Mouse (Mus musculus) midbrain, embryonic 10.5 days (tissue): ENCODE data around the gene Pgm1. TPM values are rescaled to one million over a fixed set of nuclear protein-coding genes. Genes with fewer than 3 reads are reported as not detected.

ENCODE experiments used
- DNase-seq: peaks from one replicate; pipeline ENCODE4 v3.0.0-alpha.2; 2017; ENCODE audit warnings: low spot score
- H3K27ac ChIP-seq: fragments of 300-500 bp; sonication (generic); replicated peaks from 2 replicates; pipeline ENCODE4 v1.5.1; 2016; ENCODE audit warnings: mild to moderate bottlenecking
- H3K27me3 ChIP-seq: fragments of 300-500 bp; sonication (generic); 2 replicates; pipeline ENCODE4 v1.6.1; 2016; ENCODE audit warnings: low read depth, mild to moderate bottlenecking; ENCODE audit not compliant: poor library complexity, severe bottlenecking
- H3K36me3 ChIP-seq: fragments of 300-500 bp; sonication (generic); 2 replicates; pipeline ENCODE4 v1.6.1; 2016; ENCODE audit warnings: mild to moderate bottlenecking, moderate library complexity
- H3K4me1 ChIP-seq: fragments of 300-500 bp; sonication (generic); 2 replicates; pipeline ENCODE4 v1.6.1; 2016
- H3K4me3 ChIP-seq: fragments of 300-500 bp; sonication (generic); 2 replicates; pipeline ENCODE4 v1.5.1; 2016; ENCODE audit warnings: mild to moderate bottlenecking, moderate library complexity
- H3K9me3 ChIP-seq: fragments of 300-500 bp; sonication (generic); replicated peaks from 2 replicates; pipeline ENCODE4 v1.6.1; 2016; ENCODE audit warnings: mild to moderate bottlenecking
- WGBS: fragments of 180-500 bp; shearing (Covaris S2); methylation state at CpG from one replicate; pipeline ENCODE4 v1.1.7; 2016; 5-methylcytosine and 5-hydroxymethylcytosine counted together
- polyA plus RNA-seq: library from polyadenylated mRNA; unstranded; fragments of >200 nt; fragmentation: Nextera tagmentation; extraction: Ambion mirVana; gene quantifications from 2 replicates; pipeline ENCODE4 v1.2.1, GENCODE M21; 2016

Gene Pgm1
- 66.6 and 67.7 TPM in 2 replicates for polyA plus RNA-seq

DNA sequence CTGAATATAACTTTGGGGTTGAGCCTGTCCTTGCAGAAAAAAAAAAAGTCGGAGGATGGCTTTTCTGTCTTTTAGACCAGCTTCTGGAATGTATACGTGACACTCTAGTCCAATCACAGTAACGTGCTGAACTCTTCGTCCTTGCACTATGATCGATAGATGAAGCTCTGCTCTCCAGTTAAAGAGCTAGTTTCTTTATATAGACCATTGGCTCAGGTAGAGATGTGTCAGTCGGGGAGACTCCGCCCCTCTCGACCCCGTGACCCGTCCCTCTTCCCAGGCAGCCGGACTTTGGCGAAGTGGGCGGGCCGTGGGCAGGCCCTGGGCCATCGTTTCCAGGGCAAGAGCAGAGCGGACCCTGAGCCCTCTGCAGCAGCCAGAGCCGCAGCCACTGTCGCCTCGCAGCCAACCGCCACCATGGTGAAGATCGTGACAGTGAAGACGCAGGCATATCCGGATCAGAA lies at the start of gene Pgm1:
Gene Pgm1 (plus strand): TSS at position 266 of the 464 bp plus-strand sequence.
- Histone ChIP-seq H3K27ac (peak within 1 kb of the TSS; percentile 90), H3K4me3 (peak within 1 kb of the TSS; percentile 76), H3K4me1 (peaks cover 20% of the 10 kb centered on the region), H3K36me3 (no peaks in the 10 kb centered on the region), H3K9me3 (no peaks in the 10 kb centered on the region), H3K27me3 (no peaks in the 10 kb centered on the region)
- 4% methylated on average over 23 of the region's 23 CpGs for WGBS
- no peak for DNase-seq

DNA sequence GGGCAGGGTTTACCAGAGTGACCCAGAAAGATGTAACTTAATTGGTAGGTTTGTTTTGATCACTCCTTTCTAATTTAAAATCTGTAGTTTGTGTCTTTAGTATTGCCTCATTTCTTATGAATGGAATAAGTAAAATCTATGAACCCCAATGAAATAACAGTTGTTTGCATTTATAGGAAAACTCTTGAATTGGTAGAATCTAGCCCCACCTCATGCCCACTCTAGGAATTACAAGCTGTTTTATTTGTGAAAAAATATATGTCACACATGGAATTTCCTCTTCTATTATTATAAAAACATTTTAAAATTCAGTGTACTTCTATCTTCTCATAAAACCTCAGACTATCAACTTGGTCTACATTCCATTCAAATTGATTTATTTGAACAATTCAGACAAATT lies 47.3 kb upstream of the Pgm1 start:
- DNase-seq: no peak
- no peaks in the 10 kb centered on the region for H3K4me1 ChIP-seq

DNA sequence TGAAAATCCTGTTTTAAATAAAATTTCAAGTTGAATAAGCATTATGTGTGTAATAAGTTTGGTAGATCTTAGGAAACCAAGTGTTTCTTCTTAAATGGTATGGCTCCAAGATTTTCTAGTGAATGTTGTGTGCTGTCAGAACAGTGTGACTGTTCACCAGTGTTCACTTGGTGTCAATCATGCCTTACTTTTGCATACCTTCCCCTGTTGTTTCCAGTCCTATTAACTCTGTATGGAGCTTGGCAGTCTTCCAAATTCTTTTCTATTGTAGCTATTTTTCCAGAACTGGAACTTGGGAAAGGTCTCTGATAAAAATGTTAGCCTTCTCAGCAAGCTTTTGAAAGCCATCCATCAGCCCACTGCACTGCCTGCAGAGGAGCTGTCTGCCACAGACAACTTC lies 46.8 kb upstream of the Pgm1 start:
- Histone ChIP-seq H3K27me3 (no peaks in the 10 kb centered on the region), H3K27ac (no peak overlapping the region), H3K9me3 (no peaks in the 10 kb centered on the region), H3K4me3 (no peak overlapping the region), H3K36me3 (peaks cover 5% of the 10 kb centered on the region; the same call in 1 of the 2 replicates), H3K4me1 (no peaks in the 10 kb centered on the region)
- no peak for DNase-seq

More for the DNA sequence above, 47.3 kb upstream of the Pgm1 start:
- Histone ChIP-seq H3K27ac (no peak overlapping the region), H3K4me3 (no peak overlapping the region), H3K36me3 (peaks cover 5% of the 10 kb centered on the region; the same call in 1 of the 2 replicates), H3K27me3 (no peaks in the 10 kb centered on the region), H3K9me3 (no peaks in the 10 kb centered on the region)

GRCm38 (mm10) chr4:99913894-99914451 lies 15.2 kb upstream of the Pgm1 start:
- H3K27ac ChIP-seq: no peak overlapping the region
- H3K9me3 ChIP-seq: no peaks in the 10 kb centered on the region
- H3K27me3 ChIP-seq: no peaks in the 10 kb centered on the region
- peaks cover 10% of the 10 kb centered on the region; the same call in 1 of the 2 replicates for H3K36me3 ChIP-seq
- no peak overlapping the region for H3K4me3 ChIP-seq
- no peaks in the 10 kb centered on the region for H3K4me1 ChIP-seq
- 68% methylated on average over 4 of the region's 4 CpGs for WGBS
- DNase-seq: no peak

GRCm38 (mm10) chr4:99926380-99926779 lies 2.8 kb upstream of the Pgm1 start:
- Histone ChIP-seq H3K27ac (no peak overlapping the region), H3K36me3 (no peaks in the 10 kb centered on the region), H3K27me3 (no peaks in the 10 kb centered on the region), H3K4me1 (peaks cover 18% of the 10 kb centered on the region), H3K9me3 (no peaks in the 10 kb centered on the region), H3K4me3 (no peak overlapping the region)
- WGBS: 87% methylated on average over 4 of the region's 4 CpGs
- no peak for DNase-seq

DNA sequence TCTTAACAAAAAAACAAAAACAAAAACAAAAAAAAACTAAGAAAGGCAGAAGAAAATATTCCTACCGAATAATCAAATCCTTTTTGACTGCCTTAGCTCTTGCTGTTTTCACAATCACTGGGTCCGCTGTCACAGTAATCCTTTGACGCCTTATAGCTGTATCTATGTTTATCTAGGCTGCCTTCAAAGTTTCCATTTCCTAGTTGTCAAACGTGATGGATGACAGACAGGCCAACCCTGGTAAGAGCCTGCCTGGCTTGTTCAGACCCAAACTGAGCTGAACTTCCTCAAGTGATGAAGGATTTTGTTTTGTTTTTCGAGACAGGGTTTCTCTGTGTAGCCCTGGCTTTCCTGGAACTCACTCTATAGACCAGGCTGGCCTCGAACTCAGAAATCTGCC lies 693 bp upstream of the Pgm1 start:
- no peak overlapping the region for H3K4me3 ChIP-seq
- H3K27me3 ChIP-seq: no peaks in the 10 kb centered on the region
- WGBS: 84% methylated on average over 6 of the region's 6 CpGs

GRCm38 (mm10) chr4:99929613-99930517 lies 651 bp downstream of the Pgm1 start, which contains the start of gene Itgb3bp:
Itgb3bp (minus strand) TSS chr4:99929813.
- Histone ChIP-seq H3K27me3 (no peaks in the 10 kb centered on the region), H3K36me3 (no peaks in the 10 kb centered on the region), H3K4me1 (peaks cover 20% of the 10 kb centered on the region), H3K9me3 (no peaks in the 10 kb centered on the region), H3K4me3 (peak within 1 kb of the TSS; percentile 76), H3K27ac (peak within 1 kb of the TSS; percentile 90)
- 1% methylated on average over 57 of the region's 57 CpGs for WGBS
- peak; percentile 83 for DNase-seq

More for the DNA sequence above, 693 bp upstream of the Pgm1 start:
- DNase-seq: no peak
- H3K9me3 ChIP-seq: no peaks in the 10 kb centered on the region
- no peak overlapping the region for H3K27ac ChIP-seq
- H3K36me3 ChIP-seq: no peaks in the 10 kb centered on the region
- H3K4me1 ChIP-seq: peaks cover 20% of the 10 kb centered on the region

DNA sequence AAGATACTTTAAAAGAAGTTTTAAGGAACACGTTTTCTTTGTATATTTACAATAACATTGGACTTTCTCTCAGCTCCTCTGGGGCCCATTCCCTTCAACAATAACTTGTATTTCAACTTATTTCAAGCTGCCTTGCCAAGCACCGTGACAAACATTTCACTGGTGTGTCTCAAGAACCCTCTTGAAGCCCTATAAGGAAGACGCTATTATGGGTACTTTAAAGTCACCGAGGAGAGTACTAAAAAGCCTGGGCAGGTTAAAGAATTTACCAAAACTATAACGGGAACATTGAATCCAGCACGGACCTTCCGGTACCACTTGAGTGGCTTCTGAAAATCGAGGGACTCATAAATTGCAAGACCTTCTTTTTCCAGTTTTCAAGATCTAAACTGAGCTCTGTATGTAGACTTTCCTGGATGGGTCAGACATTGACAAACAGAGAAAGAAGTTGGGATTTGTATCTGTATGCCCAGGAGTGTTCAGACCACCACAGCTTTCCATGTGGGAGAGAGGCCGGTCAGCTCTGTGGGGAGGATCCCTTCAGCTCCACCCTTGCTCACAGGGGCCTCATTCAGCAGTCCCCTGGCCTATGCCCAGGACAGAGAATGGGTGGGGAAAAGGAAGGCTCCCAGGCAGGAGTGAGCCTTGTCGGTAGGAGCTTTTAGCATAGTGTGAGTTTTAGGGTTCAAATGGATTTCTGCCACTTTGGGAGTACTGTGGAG lies 1.5 kb downstream of the Pgm1 start:
- no peak overlapping the region; the same call in 1 of the 2 replicates for H3K27ac ChIP-seq
- H3K4me1 ChIP-seq: peaks cover 20% of the 10 kb centered on the region
- H3K36me3 ChIP-seq: no peaks in the 10 kb centered on the region
- H3K27me3 ChIP-seq: no peaks in the 10 kb centered on the region
- no peaks in the 10 kb centered on the region for H3K9me3 ChIP-seq
- H3K4me3 ChIP-seq: peak overlapping the region; percentile 76
- DNase-seq: no peak
- 55% methylated on average over 10 of the region's 10 CpGs for WGBS

GRCm38 (mm10) chr4:99931240-99931580 lies 2.0 kb downstream of the Pgm1 start:
- H3K9me3 ChIP-seq: no peaks in the 10 kb centered on the region
- DNase-seq: no peak
- no peak overlapping the region for H3K27ac ChIP-seq
- H3K36me3 ChIP-seq: no peaks in the 10 kb centered on the region
- peaks cover 20% of the 10 kb centered on the region for H3K4me1 ChIP-seq
- WGBS: 60% methylated on average over 11 of the region's 11 CpGs
- H3K4me3 ChIP-seq: peak overlapping the region; percentile 76; the same call in 1 of the 2 replicates
- no peaks in the 10 kb centered on the region for H3K27me3 ChIP-seq

GRCm38 (mm10) chr4:99931807-99932206 lies 2.6 kb downstream of the Pgm1 start:
- Histone ChIP-seq H3K4me1 (peaks cover 20% of the 10 kb centered on the region), H3K27ac (no peak overlapping the region), H3K4me3 (no peak overlapping the region), H3K9me3 (no peaks in the 10 kb centered on the region), H3K36me3 (no peaks in the 10 kb centered on the region), H3K27me3 (no peaks in the 10 kb centered on the region)
- DNase-seq: no peak
- 93% methylated on average over 4 of the region's 4 CpGs for WGBS

- Histone ChIP-seq H3K27me3 (no peaks in the 10 kb centered on the region), H3K27ac (no peak overlapping the region), H3K9me3 (no peaks in the 10 kb centered on the region), H3K4me1 (peaks cover 17% of the 10 kb centered on the region), H3K4me3 (no peak overlapping the region), H3K36me3 (no peaks in the 10 kb centered on the region)
- WGBS: 93% methylated on average over 7 of the region's 7 CpGs
- no peak for DNase-seq
Observed at GRCm38 (mm10) chr4:99934859-99935258, 5.6 kb downstream of the Pgm1 start.

GRCm38 (mm10) chr4:99936278-99936677 lies 7.1 kb downstream of the Pgm1 start:
- 96% methylated on average over 5 of the region's 5 CpGs for WGBS
- no peaks in the 10 kb centered on the region for H3K9me3 ChIP-seq
- H3K36me3 ChIP-seq: no peaks in the 10 kb centered on the region
- H3K4me3 ChIP-seq: no peak overlapping the region
- H3K4me1 ChIP-seq: peaks cover 3% of the 10 kb centered on the region
- no peak overlapping the region for H3K27ac ChIP-seq
- DNase-seq: no peak
- no peaks in the 10 kb centered on the region for H3K27me3 ChIP-seq
